In the genomic region with DNA sequence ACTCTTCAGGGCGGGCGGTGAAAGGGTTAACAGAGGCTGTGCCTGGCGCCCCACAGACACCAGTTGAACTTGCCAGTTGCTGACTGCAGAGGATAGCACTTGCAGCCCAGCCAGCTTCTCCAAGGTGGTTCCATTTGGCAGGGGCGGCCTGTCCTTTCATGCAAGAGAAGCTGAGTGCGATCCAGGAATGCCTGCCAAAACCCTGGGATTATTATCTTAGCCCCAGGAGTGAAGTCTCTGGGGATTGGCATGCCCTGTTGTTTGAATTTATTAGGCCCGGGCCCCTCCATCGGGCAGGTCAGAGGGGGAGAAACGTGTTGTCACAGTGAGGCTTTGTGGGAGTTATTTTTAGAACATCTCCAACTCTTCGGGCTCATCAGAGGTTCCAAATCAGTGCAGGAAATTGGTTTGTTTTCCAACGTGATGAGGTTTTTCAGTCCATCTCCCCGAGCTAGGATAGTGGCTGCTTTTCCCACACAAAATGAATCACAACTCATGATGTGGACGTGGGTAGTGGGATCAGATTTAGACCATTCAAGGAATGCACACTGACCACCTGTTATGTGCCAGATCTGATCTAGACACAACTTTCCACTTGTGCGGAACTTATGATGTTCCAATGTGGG, we compare ENCODE assay signal across 9 mouse cellular contexts.
DNase-seq lines count a peak whose midpoint lies in the region; ATAC-seq and TF ChIP-seq lines count a peak whose summit lies in the region.
"Had no signal": no experiment of that assay in that cellular context is flagged by ENCODE, and none has a peak within 500 bp of the region (broad histone marks: within the 10 kb centered on the region; RNA-seq: fewer than 3 reads in every experiment).

No protein-coding gene starts in this region.

- no peaks in the 10 kb centered on the region for H3K27me3 ChIP-seq in lung, embryonic 15.5 days
- H3K27me3 ChIP-seq in lung, postnatal 0 days (replicated peaks; ENCODE audit: insufficient read depth, low read length): no peaks in the 10 kb centered on the region
- 0 out of 2 replicates have a peak, but pooled peaks cover 6% of the 10 kb centered on the region for H3K27me3 ChIP-seq in liver, embryonic 12.5 days (replicated peaks)

- no peaks in the 10 kb centered on the region for H3K36me3 ChIP-seq in lung, embryonic 15.5 days
- H3K36me3 ChIP-seq in lung, postnatal 0 days (ENCODE audit: insufficient read depth, low read length): no peaks in the 10 kb centered on the region
- H3K36me3 ChIP-seq in liver, embryonic 12.5 days: no peaks in the 10 kb centered on the region

- H3K9me3 ChIP-seq in lung, embryonic 15.5 days: no peaks in the 10 kb centered on the region
- no peaks in the 10 kb centered on the region for H3K9me3 ChIP-seq in lung, postnatal 0 days (ENCODE audit: low read length)
- H3K9me3 ChIP-seq in liver, embryonic 12.5 days (replicated peaks): no peaks in the 10 kb centered on the region

- H3K9ac ChIP-seq in lung, embryonic 15.5 days: no peak overlapping the region
- H3K9ac ChIP-seq in lung, postnatal 0 days (replicated peaks; ENCODE audit: low read depth): no peak overlapping the region
- no peak overlapping the region for H3K9ac ChIP-seq in liver, embryonic 12.5 days

- WGBS in lung, embryonic 15.5 days: 27% methylated on average over 13 of the region's 13 CpGs
- WGBS in lung, postnatal 0 days: 34% methylated on average over 13 of the region's 13 CpGs
- 39% methylated on average over 13 of the region's 13 CpGs for whole genome bisulfite sequencing in liver, embryonic 12.5 days (ENCODE audit: insufficient replicate concordance)

- no peak overlapping the region; the same call in 1 of the 2 replicates for H3K4me2 ChIP-seq in lung, embryonic 15.5 days
- no peak overlapping the region for H3K4me2 ChIP-seq in lung, postnatal 0 days (replicated peaks; ENCODE audit: low read depth, low read length)
- H3K4me2 ChIP-seq in liver, embryonic 12.5 days: no peak overlapping the region

- no peak overlapping the region for H3K4me3 ChIP-seq in lung, embryonic 15.5 days
- no peak overlapping the region for H3K4me3 ChIP-seq in lung, postnatal 0 days (ENCODE audit: low read depth, low read length)
- no peak overlapping the region for H3K4me3 ChIP-seq in liver, embryonic 12.5 days
- H3K4me3 ChIP-seq: myocyte had no signal

- no peak for TF ChIP-seq EP300 in lung, postnatal 0 days (IDR thresholded peaks at IDR 0.05)

- peaks cover 34% of the 10 kb centered on the region for H3K4me1 ChIP-seq in lung, embryonic 15.5 days
- no peaks in the 10 kb centered on the region; the same call in 1 of the 2 replicates for H3K4me1 ChIP-seq in lung, postnatal 0 days (ENCODE audit: insufficient read depth, low read depth, low read length)
- H3K4me1 ChIP-seq in liver, embryonic 12.5 days: peaks cover 33% of the 10 kb centered on the region

- DNase-seq in lung, postnatal 0 days (ENCODE audit: low spot score): no peak
- DNase-seq in cerebellum, adult 9-10 months: peak; percentile 93
- DNase-seq in gastrocnemius, postnatal 25 days: peak; percentile 75
- peak; percentile 30 to 44 for DNase-seq in kidney, postnatal 4 days
- peak; percentile 59 to 69 for DNase-seq in right cerebral cortex, adult 2 months (ENCODE audit: low spot score in 2 of 2)
- no peak for DNase-seq in spleen, adult 12 weeks (ENCODE audit: low spot score)

- no peak for TF ChIP-seq CTCF in lung, postnatal 0 days (IDR thresholded peaks at IDR 0.05)

- H3K27ac ChIP-seq in lung, embryonic 15.5 days: peak overlapping the region; percentile 35
- no peak overlapping the region for H3K27ac ChIP-seq in lung, postnatal 0 days (ENCODE audit: low read length)
- H3K27ac ChIP-seq in liver, embryonic 12.5 days: no peak overlapping the region

- peak; percentile 13; the same call in 1 of the 2 replicates for ATAC-seq in lung, embryonic 15.5 days (ENCODE audit: borderline replicate concordance, extremely low read depth, low FRiP score, low TSS enrichment)
- no peak for ATAC-seq in lung, postnatal 0 days
- no peak for ATAC-seq in liver, embryonic 12.5 days

Comparison
In these comparisons a context has a peak if more than half of its experiments do, and no peak if none do; other contexts are left out.
1. DNase-seq: peak in cerebellum, adult 9-10 months (single experiment), gastrocnemius, postnatal 25 days (single experiment), kidney, postnatal 4 days (2 of 2) and right cerebral cortex, adult 2 months (2 of 2); none in lung, postnatal 0 days (single experiment) and spleen, adult 12 weeks (single experiment).